Mouse (Mus musculus) monocyte, adult 59 days (primary cell): ENCODE data around the gene Loxl4. TPM values are rescaled to one million over a fixed set of nuclear protein-coding genes. Genes with fewer than 3 reads are reported as not detected.

ENCODE experiments used
- total RNA-seq, 2 experiments: library from RNA; stranded (reverse); gene quantifications; one replicate each; pipeline ENCODE4 v1.2.4; 2023

Gene Loxl4
- not detected for total RNA-seq

GRCm38 (mm10) chr19:42612654-42613053 is at the start of gene Loxl4:
TSS of gene Loxl4 (minus strand) at chr19:42612813.

Other genes with a start within 250 kb of the Loxl4 start
- gene Crtac1, start 181.0 kb downstream of the Loxl4 start, total RNA-seq: not detected
- 10 to 100 TPM; 44.8 to 47.5 TPM for gene R3hcc1l, start 94.1 kb downstream of the Loxl4 start, total RNA-seq
- gene Pyroxd2, start 140.0 kb upstream of the Loxl4 start, total RNA-seq: 1 to 10 TPM; 6.3 to 7.0 TPM
- gene Hps1, start 167.2 kb upstream of the Loxl4 start, total RNA-seq: 10 to 100 TPM; 32.6 to 43.1 TPM